Mouse (Mus musculus): ENCODE data around the gene Zbtb11. TPM values are rescaled to one million over a fixed set of nuclear protein-coding genes. Genes with fewer than 3 reads are reported as not detected.
"Not testable (repeated sequence)": the region's sequence is repeated elsewhere in the genome, so short reads cannot be mapped to it uniquely, and the experiment has no call there.

Zbtb11 gene
- 10 to 100 TPM; 55.7 to 56.6 TPM for total RNA-seq (2021)
- long read RNA-seq, full-length matches to known transcripts: 46 of 64 reads
- long read RNA-seq, partial matches to known transcripts: 16 of 64 reads
- long read RNA-seq, other reads (novel, unspliced or antisense): 2 of 64 reads

- DNase-seq (ENCODE audit: low spot score in 2 of 2): peak; percentile 99
Observed at GRCm38 (mm10) chr16:55973431-55974255, at the start of gene Zbtb11. Gene Zbtb11, plus strand, starts transcription at chr16:55973883.

DNA sequence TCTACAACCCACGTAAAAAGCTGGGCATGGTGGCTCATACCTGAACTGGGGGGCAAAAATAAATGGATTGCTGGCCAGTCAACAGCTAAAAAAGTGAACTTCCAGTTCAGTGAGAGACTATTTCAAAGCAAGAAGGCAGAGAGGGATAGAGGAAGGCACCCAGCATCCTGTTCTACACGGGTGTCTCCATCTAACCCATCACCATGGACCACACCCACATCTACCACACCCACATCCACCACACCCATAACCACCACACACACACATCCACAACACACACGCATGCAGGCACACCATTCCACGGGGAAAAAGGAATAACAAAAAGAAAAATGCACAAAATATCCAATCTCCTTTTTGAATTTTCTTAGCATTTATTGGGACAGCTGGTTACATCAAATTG is 49.7 kb upstream of the Zbtb11 start:
- no peak for DNase-seq (ENCODE audit: low spot score in 2 of 2)

DNA sequence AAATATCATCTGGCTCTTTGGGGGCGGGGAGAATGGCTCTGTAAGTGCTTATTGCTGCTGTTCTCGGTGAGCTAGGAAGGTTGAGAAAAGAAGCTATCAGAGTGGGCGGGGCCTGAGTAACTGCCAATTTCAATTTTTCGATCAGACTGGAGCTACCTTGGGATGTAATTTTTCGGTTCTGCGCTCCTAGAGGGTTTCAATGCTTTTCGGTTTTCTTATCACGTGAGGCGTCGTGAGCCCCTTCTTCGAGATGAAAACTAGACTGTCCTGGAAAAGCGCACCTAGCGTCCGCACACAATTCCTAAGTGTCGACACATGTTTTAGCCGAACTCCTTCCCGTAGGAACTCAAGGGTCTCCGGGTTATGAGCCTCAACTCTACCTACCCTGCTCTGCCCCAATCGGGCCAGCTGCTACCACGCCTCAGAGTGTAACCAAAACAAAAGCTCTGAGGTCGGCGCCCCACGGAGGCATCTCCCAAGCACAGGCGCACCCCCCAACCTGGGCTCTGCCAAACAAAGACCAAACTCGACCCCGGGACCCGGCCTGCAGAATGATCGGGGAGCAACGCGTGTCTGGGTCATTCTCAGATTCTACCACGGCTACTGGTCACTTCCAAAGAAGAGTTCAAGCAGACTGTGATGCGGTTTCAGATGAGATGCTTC is 39.9 kb upstream of the Zbtb11 start:
- peak; percentile 12 to 57 for DNase-seq (ENCODE audit: low spot score in 2 of 2)

- DNase-seq (ENCODE audit: low spot score in 2 of 2): peak; percentile 93 to 97
Observed at GRCm38 (mm10) chr16:55934453-55935037, 39.1 kb upstream of the Zbtb11 start, which contains the start of gene Cep97. Gene Cep97, minus strand, starts transcription at chr16:55934855.

DNA sequence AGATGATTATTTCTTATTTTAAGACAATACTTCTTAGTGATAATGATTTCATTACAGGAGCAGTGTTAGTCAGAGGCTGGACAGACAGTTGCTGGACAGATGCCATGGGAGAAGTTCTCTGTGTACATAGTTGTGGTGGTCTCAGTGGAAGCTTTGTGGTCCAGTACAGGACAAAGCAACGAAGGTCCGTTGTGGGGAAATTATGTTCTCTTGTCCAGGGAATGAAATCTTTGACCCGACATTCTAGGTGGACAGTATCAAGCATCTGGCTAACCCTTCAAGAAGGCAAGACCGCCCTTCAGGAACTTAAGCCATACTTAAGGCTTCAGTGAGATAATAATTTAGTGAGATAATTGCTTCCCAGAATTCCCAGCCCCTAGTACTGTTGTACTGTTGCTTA is 34.9 kb upstream of the Zbtb11 start:
- no peak for DNase-seq (ENCODE audit: low spot score in 2 of 2)

DNA sequence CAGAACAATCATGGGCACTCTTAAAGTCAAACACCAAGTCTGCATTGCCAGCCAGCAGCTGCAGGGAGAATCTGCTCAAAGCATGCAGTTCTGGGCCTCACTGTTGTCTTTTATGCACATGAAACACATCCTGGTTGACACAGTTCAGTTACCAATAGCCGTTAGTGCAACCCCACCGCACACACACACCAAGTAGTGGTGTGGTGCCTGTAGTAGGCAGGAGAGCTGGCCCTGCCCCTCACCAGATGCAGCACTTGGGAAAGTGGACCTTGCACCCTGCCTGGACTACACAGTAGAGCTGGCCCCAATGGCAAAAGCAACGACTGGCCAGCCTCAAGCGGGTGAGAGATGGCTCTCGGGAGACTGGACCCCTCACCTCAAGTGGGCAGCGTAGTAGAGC is 34.0 kb upstream of the Zbtb11 start:
- no peak for DNase-seq (ENCODE audit: low spot score in 2 of 2)

- DNase-seq (ENCODE audit: low spot score in 2 of 2): no peak
Observed at GRCm38 (mm10) chr16:55940781-55941180, 32.9 kb upstream of the Zbtb11 start.

DNA sequence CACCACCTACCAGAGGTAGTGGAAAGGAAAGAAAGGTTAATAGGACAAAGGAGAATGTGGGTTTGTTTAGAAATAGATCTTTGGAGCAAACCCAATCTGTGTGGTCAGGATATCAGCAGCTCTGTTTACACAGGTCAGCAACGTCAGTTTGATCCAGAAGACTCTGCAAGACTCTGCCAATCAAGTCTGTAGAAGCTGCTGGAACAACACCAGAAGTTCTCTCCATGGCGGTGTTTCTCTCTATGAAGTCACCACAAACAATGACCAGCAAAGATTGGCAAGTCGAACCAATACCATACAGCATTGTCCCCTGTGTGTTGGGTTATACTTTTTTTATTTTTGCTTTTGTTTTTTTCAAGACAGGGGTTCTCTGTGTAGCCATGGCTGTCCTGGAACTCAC is 26.4 kb upstream of the Zbtb11 start:
- DNase-seq (ENCODE audit: low spot score in 2 of 2): no peak

GRCm38 (mm10) chr16:55947876-55948410 is 25.7 kb upstream of the Zbtb11 start:
- not testable (repeated sequence) for DNase-seq (ENCODE audit: low spot score in 2 of 2)

DNA sequence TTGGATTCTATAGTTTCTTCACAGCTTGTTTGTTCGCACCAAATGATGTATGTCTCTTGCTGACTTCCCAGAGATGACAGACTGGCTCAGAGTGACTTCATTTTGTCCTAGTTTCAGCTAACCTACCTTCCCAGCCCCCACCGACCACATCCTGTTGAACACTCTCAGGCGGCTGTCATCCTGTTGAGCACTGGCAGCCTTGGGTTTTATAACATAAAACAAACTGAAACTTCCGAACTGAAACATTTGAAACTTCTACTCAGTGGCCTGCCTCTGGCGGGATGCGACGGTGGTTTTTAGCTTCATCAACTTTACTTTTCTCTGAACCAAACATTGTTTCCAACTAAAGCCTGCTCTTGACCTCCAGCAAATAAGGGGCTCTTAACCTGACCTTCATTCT is 24.7 kb upstream of the Zbtb11 start:
- DNase-seq (ENCODE audit: low spot score in 2 of 2): no peak

GRCm38 (mm10) chr16:55950462-55950861 is 23.2 kb upstream of the Zbtb11 start:
- DNase-seq (ENCODE audit: low spot score in 2 of 2): no peak

DNA sequence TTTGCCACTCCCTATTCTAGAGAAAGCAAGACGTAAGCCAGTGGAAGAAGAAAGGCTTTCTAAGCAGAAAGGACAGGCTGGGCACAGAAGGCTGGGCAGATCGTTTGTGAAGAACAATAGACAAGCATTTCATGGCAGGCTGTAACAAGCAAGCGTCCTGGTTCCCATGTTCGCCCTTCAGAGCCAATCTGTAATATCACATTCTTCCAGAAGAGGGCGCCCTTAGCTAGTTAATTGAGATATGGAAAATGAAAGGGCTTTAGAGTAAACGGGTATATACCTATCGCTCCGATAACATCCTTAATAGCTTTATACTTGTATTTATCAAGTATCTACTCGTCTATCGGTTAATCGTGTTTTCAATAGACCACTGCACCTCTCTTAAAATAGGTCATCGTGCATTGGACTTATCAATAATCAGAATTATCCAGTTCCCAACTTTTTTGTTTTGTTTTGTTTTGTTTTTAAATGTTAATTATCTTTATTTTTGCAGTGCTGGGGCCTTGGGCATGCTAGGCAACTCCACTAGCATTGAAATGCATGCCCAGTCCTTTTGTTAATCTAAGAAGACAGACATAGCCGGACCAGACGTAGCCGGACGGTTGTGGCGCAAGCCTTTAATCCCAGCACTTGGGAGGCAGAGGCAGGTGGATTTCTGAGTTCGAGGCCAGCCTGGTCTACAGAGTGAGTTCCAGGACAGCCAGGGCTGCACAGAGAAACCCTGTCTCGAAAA is 22.6 kb upstream of the Zbtb11 start:
- peak; percentile 62 to 93 for DNase-seq (ENCODE audit: low spot score in 2 of 2)

GRCm38 (mm10) chr16:55951679-55952327 is 21.9 kb upstream of the Zbtb11 start:
- no peak for DNase-seq (ENCODE audit: low spot score in 2 of 2)

DNA sequence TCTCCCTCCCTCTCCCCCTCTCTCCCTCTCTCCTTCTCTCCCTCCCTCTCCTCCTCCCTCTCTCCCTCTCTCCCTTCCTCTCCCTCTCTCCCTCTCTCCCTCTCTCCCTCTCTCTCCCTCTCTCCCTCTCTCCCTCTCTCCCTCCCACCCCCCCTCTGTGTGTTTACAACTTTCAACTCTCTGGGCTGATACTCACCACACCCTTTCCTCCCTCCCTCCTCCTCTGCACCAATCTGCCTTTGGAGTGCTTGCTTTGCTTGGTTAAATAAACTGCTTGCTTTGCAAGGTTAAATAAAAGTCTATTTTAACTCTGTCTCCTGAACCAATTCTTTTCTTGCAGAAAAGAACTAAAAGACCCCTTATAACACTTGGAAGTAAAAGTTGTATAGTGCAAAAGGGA is 20.9 kb upstream of the Zbtb11 start:
- DNase-seq (ENCODE audit: low spot score in 2 of 2): no peak

DNA sequence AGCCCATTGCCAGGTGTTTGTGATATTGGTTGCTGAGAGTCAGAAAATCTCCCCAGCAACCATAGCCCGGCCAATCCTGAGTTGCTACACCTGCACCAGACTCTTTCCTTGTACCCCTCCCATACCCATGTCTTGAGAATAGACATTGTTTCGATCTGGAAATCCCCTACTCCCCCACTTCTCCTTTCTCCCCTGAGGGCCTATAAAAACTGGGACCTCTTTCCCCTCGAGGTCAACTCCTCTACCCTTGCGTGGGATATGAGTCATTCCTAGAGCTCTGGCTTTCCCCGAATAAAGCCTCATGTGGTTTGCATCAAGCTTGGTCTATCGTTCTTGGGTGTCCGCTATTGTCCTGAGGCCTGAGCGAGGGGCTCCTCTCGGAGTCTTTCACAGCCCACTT is 19.5 kb upstream of the Zbtb11 start:
- DNase-seq (ENCODE audit: low spot score in 2 of 2): not testable (repeated sequence)

- not testable (repeated sequence) for DNase-seq (ENCODE audit: low spot score in 2 of 2)
Observed at GRCm38 (mm10) chr16:55963068-55963467, 10.6 kb upstream of the Zbtb11 start.

- peak; percentile 51 to 86 for DNase-seq (ENCODE audit: low spot score in 2 of 2)
Observed at GRCm38 (mm10) chr16:55964126-55964949, 9.3 kb upstream of the Zbtb11 start.

DNA sequence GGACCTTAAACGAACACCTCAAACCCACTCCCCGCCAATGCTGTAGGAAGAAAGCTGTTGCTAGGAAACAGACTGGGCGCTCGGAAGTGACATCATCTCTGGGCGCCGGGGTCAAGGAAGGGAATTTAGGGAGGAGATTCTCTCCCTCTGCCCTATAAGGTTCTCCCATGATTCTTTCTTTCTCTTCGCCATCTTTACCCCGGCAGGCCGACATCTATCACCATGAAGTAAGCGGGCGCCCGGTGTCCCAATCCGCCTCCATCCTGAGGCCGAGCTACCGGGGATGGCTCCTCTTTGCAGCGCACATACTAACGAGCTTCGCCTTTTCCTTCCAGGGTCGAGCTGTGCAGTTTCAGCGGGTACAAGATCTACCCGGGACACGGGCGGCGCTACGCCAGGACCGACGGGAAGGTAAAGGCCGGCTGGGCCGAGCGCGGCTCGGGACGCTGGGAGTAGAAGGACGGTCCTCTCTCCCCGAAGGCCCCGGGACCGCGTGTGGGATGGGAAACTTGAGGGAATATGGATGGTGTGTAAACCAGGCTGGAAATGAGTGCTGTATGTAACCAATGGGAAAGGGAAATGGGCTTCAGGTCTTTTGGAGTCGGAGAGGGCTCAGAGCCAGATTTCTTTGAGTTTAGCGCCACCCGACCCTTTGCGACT is 7.3 kb upstream of the Zbtb11 start, which contains the start of gene Rpl24:
Gene Rpl24, plus strand, starts transcription at position 64 of the 660 bp plus-strand sequence.
- DNase-seq (ENCODE audit: low spot score in 2 of 2): peak; percentile 95 to 98

DNA sequence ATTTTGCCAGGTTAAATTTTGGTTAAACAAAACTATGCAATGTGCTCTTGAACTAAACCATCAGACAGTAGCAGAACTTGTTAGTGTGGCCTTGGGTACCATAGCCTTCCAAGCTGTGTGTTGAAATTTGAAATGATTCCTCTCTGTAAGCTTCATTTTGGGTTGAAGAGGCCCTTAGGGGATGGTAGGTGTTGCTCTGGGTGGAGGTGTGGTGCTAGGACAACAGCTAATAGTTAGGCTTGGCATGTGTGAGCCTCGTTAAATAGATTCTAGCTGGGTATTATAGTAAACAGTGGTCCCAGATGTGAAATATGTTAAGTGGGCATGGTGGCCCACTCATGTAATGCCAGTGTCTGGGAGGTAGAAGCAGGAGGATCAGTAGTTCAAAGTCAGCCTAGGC is 6.5 kb upstream of the Zbtb11 start:
- DNase-seq (ENCODE audit: low spot score in 2 of 2): no peak

Measured in layer of hippocampus, adult 18-20 months (tissue).